Comparison of ENCODE assay signal across 8 mouse cellular contexts in genomic region chr1:181210601-181211402, GRCm38 (mm10). TPM values are rescaled to one million over a fixed set of nuclear protein-coding genes. Genes with fewer than 3 reads are reported as not detected.
A peak's percentile ranks its signal among the peaks of the same experiment; 100 is the strongest.
DNase-seq lines count a peak whose midpoint lies in the region; ATAC-seq and TF ChIP-seq lines count a peak whose summit lies in the region.

No protein-coding gene starts in this region.

- DNase-seq in frontal cortex, postnatal 10 days (ENCODE audit: low spot score in 2 of 2) = peak; percentile 45 to 51
- DNase-seq in brain, embryonic 14.5 days (ENCODE audit: low read depth) = peak; percentile 68
- DNase-seq in heart, postnatal 14 days = peak; percentile 50 to 53
- peak; percentile 27 to 33 for DNase-seq in layer of hippocampus, postnatal 14 days (ENCODE audit: low spot score in 2 of 2)
- peak; percentile 64 to 65 for DNase-seq in lung, postnatal 4 days
- DNase-seq in retina, postnatal 1 day = peak; percentile 65

- TF ChIP-seq POLR2A in brain, embryonic 14.5 days (IDR thresholded peaks at IDR 0.05; ENCODE audit: borderline replicate concordance, extremely low read depth, insufficient read depth, insufficient read length, poor library complexity, severe bottlenecking) = no peak

- intact Hi-C loops in heart, postnatal 14 days (cut with DNase I) = loop anchor here (2.0 kb wide), 1 partner anchor 22 kb away; no protein-coding TSS in a partner anchor

- TF ChIP-seq CTCF in brain, embryonic 14.5 days (IDR thresholded peaks at IDR 0.05; ENCODE audit: borderline replicate concordance, extremely low read depth, insufficient read depth, insufficient read length) = no peak

- no peak; the same call in 1 of the 2 replicates for ATAC-seq in frontal cortex, adult (ENCODE audit: low TSS enrichment)
- peak; percentile 70 for ATAC-seq in erythroid progenitor cell, adult 5-6 weeks (replicated peaks; ENCODE audit: low FRiP score, poor library complexity, severe bottlenecking)

RNA-seq across cellular contexts. Expression of gene Wdr26, which starts 1.0 kb away (rescaled TPM):
- 56.0 and 78.1 TPM in 2 replicates for polyA plus RNA-seq in brain, embryonic 14.5 days (2012; rRNA removed)
- total RNA-seq in erythroid progenitor cell, adult 5-6 weeks (2015; ENCODE audit: low replicate concordance) = 344 and 373 TPM in 2 replicates
- total RNA-seq in erythroid progenitor cell, adult 5-6 weeks (2017; ENCODE audit: low replicate concordance) = 381 and 400 TPM in 2 replicates
- 100 to 1,000 TPM; 127 to 134 TPM for total RNA-seq in heart, postnatal 14 days (2021)
- total RNA-seq in layer of hippocampus, postnatal 14 days (2021) = 100 to 1,000 TPM; 132 to 143 TPM
